ENCODE assay signal across 10 mouse cellular contexts in the genomic region with DNA sequence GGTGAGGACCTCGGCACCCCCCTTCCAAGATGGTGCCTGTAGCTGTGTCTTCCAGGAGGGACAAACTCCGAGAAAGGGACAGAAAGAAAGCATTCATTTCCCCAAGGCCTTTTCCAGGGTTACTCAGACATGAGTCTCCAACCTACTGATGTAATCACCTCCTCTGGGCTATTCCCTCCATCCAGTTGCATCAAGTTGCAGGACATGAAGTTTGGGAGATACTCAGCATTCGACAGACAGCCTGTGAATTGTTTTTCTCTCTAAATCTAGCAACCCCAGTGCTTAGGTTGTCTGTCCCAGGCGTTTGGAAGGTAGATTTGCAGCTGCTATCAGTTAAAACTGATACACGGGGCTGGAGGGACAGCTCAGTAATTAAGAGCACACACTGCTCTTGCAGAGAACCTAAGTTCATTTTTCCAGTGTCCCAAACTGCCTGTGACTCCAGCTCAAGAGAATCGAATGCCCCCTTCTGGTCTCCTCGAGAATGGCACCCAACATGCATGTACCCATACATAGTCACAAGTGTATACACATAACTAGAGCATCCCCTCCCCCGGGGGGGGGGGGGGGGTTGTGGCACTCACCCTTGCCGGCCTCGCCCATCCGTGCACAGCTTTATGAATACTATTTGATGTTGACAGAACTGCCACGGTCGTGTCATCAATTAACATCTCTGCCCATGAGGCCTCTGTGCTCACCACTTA.
A peak's percentile ranks its signal among the peaks of the same experiment; 100 is the strongest.
DNase-seq lines count a peak whose midpoint lies in the region; ATAC-seq lines count a peak whose summit lies in the region.
"Had no signal": no experiment of that assay in that cellular context is flagged by ENCODE, and none has a peak within 500 bp of the region (broad histone marks: within the 10 kb centered on the region; RNA-seq: fewer than 3 reads in every experiment).

No protein-coding gene starts in this region.

- no peak overlapping the region for H3K9ac ChIP-seq in forebrain, embryonic 16.5 days (replicated peaks; ENCODE audit: low read depth, low read length)
- no peak overlapping the region for H3K9ac ChIP-seq in kidney, embryonic 15.5 days
- H3K9ac ChIP-seq: hindbrain, embryonic 15.5 days; neural tube, embryonic 13.5 days had no signal

- H3K4me2 ChIP-seq in forebrain, embryonic 16.5 days (ENCODE audit: low read length): no peak overlapping the region
- no peak overlapping the region for H3K4me2 ChIP-seq in kidney, embryonic 15.5 days
- H3K4me2 ChIP-seq: hindbrain, embryonic 15.5 days; neural tube, embryonic 13.5 days had no signal

- peaks cover 39% of the 10 kb centered on the region for H3K4me1 ChIP-seq in forebrain, embryonic 10.5 days
- peaks cover under 1% of the 10 kb centered on the region for H3K4me1 ChIP-seq in forebrain, embryonic 16.5 days (replicated peaks; ENCODE audit: control insufficient read depth, insufficient read depth, low read length)
- H3K4me1 ChIP-seq in kidney, embryonic 15.5 days: peaks cover 27% of the 10 kb centered on the region
- H3K4me1 ChIP-seq: hindbrain, embryonic 15.5 days had no signal

- peaks cover 6% of the 10 kb centered on the region for H3K36me3 ChIP-seq in forebrain, embryonic 10.5 days (replicated peaks)
- no peaks in the 10 kb centered on the region for H3K36me3 ChIP-seq in forebrain, embryonic 16.5 days (ENCODE audit: control insufficient read depth, insufficient read depth)
- no peaks in the 10 kb centered on the region for H3K36me3 ChIP-seq in kidney, embryonic 15.5 days
- H3K36me3 ChIP-seq: hindbrain, embryonic 15.5 days; neural tube, embryonic 13.5 days had no signal

- H3K4me3 ChIP-seq in forebrain, embryonic 10.5 days: no peak overlapping the region
- no peak overlapping the region for H3K4me3 ChIP-seq in forebrain, embryonic 16.5 days (replicated peaks; ENCODE audit: low read length)
- H3K4me3 ChIP-seq in kidney, embryonic 15.5 days (replicated peaks): no peak overlapping the region
- H3K4me3 ChIP-seq: hindbrain, embryonic 15.5 days; neural tube, embryonic 13.5 days had no signal

- DNase-seq in forebrain, embryonic 10.5 days (ENCODE audit: extremely low spot score, low spot score): peak; percentile 29
- DNase-seq in 3134 (ENCODE audit: extremely low read depth, insufficient read length, low spot score): peak; percentile 25
- DNase-seq in adrenal gland, postnatal 36 days: peak; percentile 26 to 48
- peak; percentile 20 to 62 for DNase-seq in spleen, postnatal 10 days (ENCODE audit: low spot score in 2 of 2)
- no peak for DNase-seq in left cerebral cortex, adult 11 months (ENCODE audit: low spot score)
- no peak for DNase-seq in urinary bladder, adult 2 months (ENCODE audit: low spot score)

- no peaks in the 10 kb centered on the region for H3K27me3 ChIP-seq in forebrain, embryonic 10.5 days (ENCODE audit: poor library complexity, severe bottlenecking)
- H3K27me3 ChIP-seq in forebrain, embryonic 16.5 days (replicated peaks; ENCODE audit: control insufficient read depth, insufficient read depth, low read length): no peaks in the 10 kb centered on the region
- H3K27me3 ChIP-seq in kidney, embryonic 15.5 days: no peaks in the 10 kb centered on the region
- H3K27me3 ChIP-seq: hindbrain, embryonic 15.5 days; neural tube, embryonic 13.5 days had no signal

- ATAC-seq in forebrain, embryonic 16.5 days: no peak
- peak; percentile 22; the same call in 1 of the 2 replicates for ATAC-seq in kidney, embryonic 15.5 days (replicated peaks; ENCODE audit: low FRiP score)

- H3K9me3 ChIP-seq in forebrain, embryonic 10.5 days: peaks cover 5% of the 10 kb centered on the region; the same call in 1 of the 2 replicates
- H3K9me3 ChIP-seq in forebrain, embryonic 16.5 days (ENCODE audit: control insufficient read depth, low read length): no peaks in the 10 kb centered on the region
- H3K9me3 ChIP-seq in kidney, embryonic 15.5 days (replicated peaks): no peaks in the 10 kb centered on the region
- H3K9me3 ChIP-seq: hindbrain, embryonic 15.5 days; neural tube, embryonic 13.5 days had no signal

- H3K27ac ChIP-seq in forebrain, embryonic 10.5 days: no peak overlapping the region
- H3K27ac ChIP-seq in forebrain, embryonic 16.5 days (ENCODE audit: low read length): no peak overlapping the region
- H3K27ac ChIP-seq in kidney, embryonic 15.5 days: no peak overlapping the region
- H3K27ac ChIP-seq: hindbrain, embryonic 15.5 days; neural tube, embryonic 13.5 days had no signal

- WGBS in forebrain, embryonic 10.5 days: 72% methylated on average over 13 of the region's 13 CpGs
- 84% methylated on average over 13 of the region's 13 CpGs for WGBS in forebrain, embryonic 16.5 days
- 80% methylated on average over 13 of the region's 13 CpGs for WGBS in kidney, embryonic 15.5 days

Comparison
In these comparisons a context has a peak if more than half of its experiments do, and no peak if none do; other contexts are left out.
1. DNase-seq: peak in forebrain, embryonic 10.5 days (single experiment), 3134 (single experiment), adrenal gland, postnatal 36 days (2 of 2) and spleen, postnatal 10 days (2 of 2); none in left cerebral cortex, adult 11 months (single experiment) and urinary bladder, adult 2 months (single experiment).